Mouse (Mus musculus): Measurements from ENCODE around the gene Lama4. TPM values are rescaled to one million over a fixed set of nuclear protein-coding genes. Genes with fewer than 3 reads are reported as not detected.

Lama4 gene
- polyA plus RNA-seq, 1 experiment from 2014 or later, result 12.3 TPM

- Histone ChIP-seq H3K9me3 (replicated peaks; ENCODE audit: control insufficient read depth, low read length) (no peaks in the 10 kb centered on the region), H3K9ac (ENCODE audit: low read length) (no peak overlapping the region), H3K36me3 (ENCODE audit: control insufficient read depth, insufficient read depth, low read length) (no peaks in the 10 kb centered on the region), H3K27me3 (replicated peaks; ENCODE audit: control insufficient read depth, insufficient read depth, low read length) (no peaks in the 10 kb centered on the region), H3K27ac (ENCODE audit: low read depth, low read length) (no peak overlapping the region), H3K4me3 (ENCODE audit: low read depth, low read length) (no peak overlapping the region), H3K4me2 (ENCODE audit: low read length) (no peak overlapping the region), H3K4me1 (ENCODE audit: control insufficient read depth, insufficient read depth, low read length) (no peaks in the 10 kb centered on the region)
- WGBS, result 91% methylated on average over 5 of the region's 5 CpGs
- ATAC-seq (no peak), DNase-seq (ENCODE audit: low spot score) (no peak)
These were observed 90.7 kb downstream of the Lama4 start for GRCm38 (mm10) chr10:39056050-39056449.

- Histone ChIP-seq H3K36me3 (ENCODE audit: control insufficient read depth, insufficient read depth, low read length) (no peaks in the 10 kb centered on the region), H3K9me3 (replicated peaks; ENCODE audit: control insufficient read depth, low read length) (no peaks in the 10 kb centered on the region), H3K27ac (ENCODE audit: low read depth, low read length) (no peak overlapping the region), H3K9ac (ENCODE audit: low read length) (no peak overlapping the region), H3K4me2 (ENCODE audit: low read length) (no peak overlapping the region), H3K4me3 (ENCODE audit: low read depth, low read length) (no peak overlapping the region), H3K27me3 (replicated peaks; ENCODE audit: control insufficient read depth, insufficient read depth, low read length) (no peaks in the 10 kb centered on the region), H3K4me1 (ENCODE audit: control insufficient read depth, insufficient read depth, low read length) (no peaks in the 10 kb centered on the region)
- WGBS, result 91% methylated on average over 5 of the region's 5 CpGs
- DNase-seq (ENCODE audit: low spot score) (peak; percentile 11), ATAC-seq (no peak)
These were observed 99.4 kb downstream of the Lama4 start for GRCm38 (mm10) chr10:39064732-39065131.

- ATAC-seq, result no peak
- Histone ChIP-seq H3K36me3 (ENCODE audit: control insufficient read depth, insufficient read depth, low read length) (no peaks in the 10 kb centered on the region), H3K4me3 (ENCODE audit: low read depth, low read length) (no peak overlapping the region), H3K27me3 (replicated peaks; ENCODE audit: control insufficient read depth, insufficient read depth, low read length) (no peaks in the 10 kb centered on the region), H3K4me1 (ENCODE audit: control insufficient read depth, insufficient read depth, low read length) (no peaks in the 10 kb centered on the region), H3K27ac (ENCODE audit: low read depth, low read length) (no peak overlapping the region), H3K9me3 (replicated peaks; ENCODE audit: control insufficient read depth, low read length) (no peaks in the 10 kb centered on the region), H3K9ac (ENCODE audit: low read length) (no peak overlapping the region), H3K4me2 (ENCODE audit: low read length) (no peak overlapping the region)
- no peak for DNase-seq (ENCODE audit: low spot score)
- WGBS, result 79% methylated on average over 3 of the region's 3 CpGs
These were observed 100.1 kb downstream of the Lama4 start for GRCm38 (mm10) chr10:39065449-39065848.

GRCm38 (mm10) chr10:39066061-39066460 lies 100.7 kb downstream of the Lama4 start:
- no peak for ATAC-seq
- no peaks in the 10 kb centered on the region for H3K36me3 ChIP-seq (ENCODE audit: control insufficient read depth, insufficient read depth, low read length)
- H3K9me3 ChIP-seq (replicated peaks; ENCODE audit: control insufficient read depth, low read length), result no peaks in the 10 kb centered on the region
- H3K9ac ChIP-seq (ENCODE audit: low read length), result no peak overlapping the region
- H3K27me3 ChIP-seq (replicated peaks; ENCODE audit: control insufficient read depth, insufficient read depth, low read length), result no peaks in the 10 kb centered on the region
- H3K4me1 ChIP-seq (ENCODE audit: control insufficient read depth, insufficient read depth, low read length), result no peaks in the 10 kb centered on the region
- no peak for DNase-seq (ENCODE audit: low spot score)
- H3K4me3 ChIP-seq (ENCODE audit: low read depth, low read length), result no peak overlapping the region
- no peak overlapping the region for H3K4me2 ChIP-seq (ENCODE audit: low read length)
- WGBS, result 94% methylated on average over 4 of the region's 4 CpGs
- H3K27ac ChIP-seq (ENCODE audit: low read depth, low read length), result no peak overlapping the region

GRCm38 (mm10) chr10:39066962-39067361 lies 101.6 kb downstream of the Lama4 start:
- ATAC-seq, result 0 out of 2 replicates have a peak, but pooled peaks have one; percentile 42
- Histone ChIP-seq H3K36me3 (ENCODE audit: control insufficient read depth, insufficient read depth, low read length) (no peaks in the 10 kb centered on the region), H3K4me3 (ENCODE audit: low read depth, low read length) (no peak overlapping the region), H3K4me1 (ENCODE audit: control insufficient read depth, insufficient read depth, low read length) (no peaks in the 10 kb centered on the region), H3K9ac (ENCODE audit: low read length) (no peak overlapping the region), H3K27me3 (replicated peaks; ENCODE audit: control insufficient read depth, insufficient read depth, low read length) (no peaks in the 10 kb centered on the region), H3K9me3 (replicated peaks; ENCODE audit: control insufficient read depth, low read length) (no peaks in the 10 kb centered on the region), H3K4me2 (ENCODE audit: low read length) (no peak overlapping the region), H3K27ac (ENCODE audit: low read depth, low read length) (no peak overlapping the region)
- DNase-seq (ENCODE audit: low spot score), result peak; percentile 73

GRCm38 (mm10) chr10:39072048-39072447 lies 106.7 kb downstream of the Lama4 start:
- Histone ChIP-seq H3K9me3 (replicated peaks; ENCODE audit: control insufficient read depth, low read length) (no peaks in the 10 kb centered on the region), H3K27me3 (replicated peaks; ENCODE audit: control insufficient read depth, insufficient read depth, low read length) (no peaks in the 10 kb centered on the region), H3K9ac (ENCODE audit: low read length) (no peak overlapping the region), H3K36me3 (ENCODE audit: control insufficient read depth, insufficient read depth, low read length) (no peaks in the 10 kb centered on the region), H3K4me1 (ENCODE audit: control insufficient read depth, insufficient read depth, low read length) (no peaks in the 10 kb centered on the region), H3K4me3 (ENCODE audit: low read depth, low read length) (no peak overlapping the region), H3K27ac (ENCODE audit: low read depth, low read length) (no peak overlapping the region), H3K4me2 (ENCODE audit: low read length) (no peak overlapping the region)
- ATAC-seq (no peak), DNase-seq (ENCODE audit: low spot score) (no peak)
- 90% methylated on average over 4 of the region's 4 CpGs for WGBS

GRCm38 (mm10) chr10:39096981-39097380 lies 131.7 kb downstream of the Lama4 start:
- H3K9ac ChIP-seq (ENCODE audit: low read length), result no peak overlapping the region
- no peaks in the 10 kb centered on the region for H3K9me3 ChIP-seq (replicated peaks; ENCODE audit: control insufficient read depth, low read length)
- no peaks in the 10 kb centered on the region for H3K4me1 ChIP-seq (ENCODE audit: control insufficient read depth, insufficient read depth, low read length)
- H3K27ac ChIP-seq (ENCODE audit: low read depth, low read length), result no peak overlapping the region
- WGBS, result 85% methylated on average over 9 of the region's 9 CpGs
- ATAC-seq, result no peak
- H3K27me3 ChIP-seq (replicated peaks; ENCODE audit: control insufficient read depth, insufficient read depth, low read length), result no peaks in the 10 kb centered on the region
- H3K36me3 ChIP-seq (ENCODE audit: control insufficient read depth, insufficient read depth, low read length), result no peaks in the 10 kb centered on the region
- peak; percentile 18 for DNase-seq (ENCODE audit: low spot score)
- H3K4me2 ChIP-seq (ENCODE audit: low read length), result no peak overlapping the region
- H3K4me3 ChIP-seq (ENCODE audit: low read depth, low read length), result no peak overlapping the region

- no peak overlapping the region for H3K4me2 ChIP-seq (ENCODE audit: low read length)
- no peak for ATAC-seq
- H3K4me1 ChIP-seq (ENCODE audit: control insufficient read depth, insufficient read depth, low read length), result no peaks in the 10 kb centered on the region
- H3K9me3 ChIP-seq (replicated peaks; ENCODE audit: control insufficient read depth, low read length), result no peaks in the 10 kb centered on the region
- 96% methylated on average over 10 of the region's 10 CpGs for WGBS
- no peak overlapping the region for H3K4me3 ChIP-seq (ENCODE audit: low read depth, low read length)
- no peak for DNase-seq (ENCODE audit: low spot score)
- H3K36me3 ChIP-seq (ENCODE audit: control insufficient read depth, insufficient read depth, low read length), result no peaks in the 10 kb centered on the region
- no peak overlapping the region for H3K9ac ChIP-seq (ENCODE audit: low read length)
- no peaks in the 10 kb centered on the region for H3K27me3 ChIP-seq (replicated peaks; ENCODE audit: control insufficient read depth, insufficient read depth, low read length)
- no peak overlapping the region for H3K27ac ChIP-seq (ENCODE audit: low read depth, low read length)
These were observed 133.4 kb downstream of the Lama4 start for GRCm38 (mm10) chr10:39098746-39099145.

GRCm38 (mm10) chr10:39104803-39105449 lies 139.6 kb downstream of the Lama4 start:
- Histone ChIP-seq H3K4me1 (ENCODE audit: control insufficient read depth, insufficient read depth, low read length) (no peaks in the 10 kb centered on the region), H3K4me3 (ENCODE audit: low read depth, low read length) (no peak overlapping the region), H3K4me2 (ENCODE audit: low read length) (no peak overlapping the region), H3K9me3 (replicated peaks; ENCODE audit: control insufficient read depth, low read length) (no peaks in the 10 kb centered on the region), H3K36me3 (ENCODE audit: control insufficient read depth, insufficient read depth, low read length) (no peaks in the 10 kb centered on the region), H3K27me3 (replicated peaks; ENCODE audit: control insufficient read depth, insufficient read depth, low read length) (no peaks in the 10 kb centered on the region), H3K9ac (ENCODE audit: low read length) (no peak overlapping the region), H3K27ac (ENCODE audit: low read depth, low read length) (no peak overlapping the region)
- 92% methylated on average over 8 of the region's 8 CpGs for WGBS
- ATAC-seq (no peak), DNase-seq (ENCODE audit: low spot score) (no peak)

Data from forebrain, embryonic 14.5 days (tissue).